Mouse (Mus musculus) embryonic fibroblast, embryonic 13.5 days (primary cell): ENCODE measurements around the gene Spata2l.

Source experiments
- CTCF ChIP-seq: IDR thresholded peaks from 2 replicates; pipeline ENCODE4 v1.5.1; 2011; ENCODE audit warnings: mild to moderate bottlenecking, control low read depth, low read length, moderate library complexity, borderline replicate concordance; ENCODE audit not compliant: insufficient read depth
- POLR2A ChIP-seq: IDR thresholded peaks from 2 replicates; pipeline ENCODE4 v1.6.1; 2011; ENCODE audit warnings: low read depth, mild to moderate bottlenecking, control low read depth, low read length, moderate library complexity

GRCm38 (mm10) chr8:123283991-123284390, 48.0 kb upstream of the Spata2l start:
- TF ChIP-seq CTCF (no peak), POLR2A (no peak)
